Mouse (Mus musculus) erythroid progenitor cell, adult 5-6 weeks (primary cell): ENCODE data around the gene Zc2hc1c. TPM values are rescaled to one million over a fixed set of nuclear protein-coding genes. Genes with fewer than 3 reads are reported as not detected.

Experiments used
- ATAC-seq: replicated peaks from 2 replicates; pipeline ENCODE4 v1.8.0; 2016; ENCODE audit warnings: moderate number of reproducible peaks, mild to moderate bottlenecking, moderate TSS enrichment, inconsistent platforms; ENCODE audit not compliant: poor library complexity, low FRiP score, severe bottlenecking
- total RNA-seq, 2 experiments: library from RNA; stranded (forward) in 1 of 2; stranded (reverse) in 1 of 2; fragments of 150-400 nt in 1 of 2; fragments of 186-747, 209-891 nt in 1 of 2; gene quantifications; 2 replicates each; pipeline versions ENCODE4 v1.2.3 to v1.2.4; 2015 to 2017; ENCODE audit warnings: low replicate concordance in 2 of 2

Zc2hc1c gene
- total RNA-seq, 2 experiments from 2014 or later, result not detected

- no peak for ATAC-seq
Measured at GRCm38 (mm10) chr12:85308651-85309050, 20.3 kb downstream of the Zc2hc1c start.

GRCm38 (mm10) chr12:85330153-85330552 lies 41.8 kb downstream of the Zc2hc1c start:
- no peak for ATAC-seq

GRCm38 (mm10) chr12:85337567-85338311 lies 49.3 kb downstream of the Zc2hc1c start:
- no peak for ATAC-seq

- peak; percentile 56 for ATAC-seq
Measured at GRCm38 (mm10) chr12:85338815-85339214, 50.4 kb downstream of the Zc2hc1c start.

- peak; percentile 94 for ATAC-seq
Measured at GRCm38 (mm10) chr12:85339243-85339729, 50.9 kb downstream of the Zc2hc1c start, which contains the start of gene Nek9. Gene Nek9, minus strand, starts transcription at chr12:85339362.

GRCm38 (mm10) chr12:85339947-85340346 lies 51.6 kb downstream of the Zc2hc1c start:
- no peak for ATAC-seq

- no peak for ATAC-seq
Measured at GRCm38 (mm10) chr12:85341131-85341530, 52.7 kb downstream of the Zc2hc1c start.

GRCm38 (mm10) chr12:85342310-85342709 lies 53.9 kb downstream of the Zc2hc1c start:
- no peak for ATAC-seq

- no peak for ATAC-seq
Measured at GRCm38 (mm10) chr12:85344252-85344651, 55.9 kb downstream of the Zc2hc1c start.

- no peak for ATAC-seq
Measured at GRCm38 (mm10) chr12:85345559-85345958, 57.2 kb downstream of the Zc2hc1c start.

- no peak for ATAC-seq
Measured at GRCm38 (mm10) chr12:85346374-85346773, 58.0 kb downstream of the Zc2hc1c start.

- no peak for ATAC-seq
Measured at GRCm38 (mm10) chr12:85347196-85347595, 58.8 kb downstream of the Zc2hc1c start.

- no peak for ATAC-seq
Measured at GRCm38 (mm10) chr12:85348338-85348737, 59.9 kb downstream of the Zc2hc1c start.

Other genes with a start within 250 kb of the Zc2hc1c start
- 7.5 and 14.1 TPM in 2 replicates for gene Prox2, start 177.8 kb upstream of the Zc2hc1c start, total RNA-seq (2015; ENCODE audit: low replicate concordance)
- gene Prox2, start 177.8 kb upstream of the Zc2hc1c start, total RNA-seq (2017; ENCODE audit: low replicate concordance), result 6.0 and 21.6 TPM in 2 replicates
- 106 and 118 TPM in 2 replicates for gene Dlst, start 177.8 kb upstream of the Zc2hc1c start, total RNA-seq (2015; ENCODE audit: low replicate concordance)
- gene Dlst, start 177.8 kb upstream of the Zc2hc1c start, total RNA-seq (2017; ENCODE audit: low replicate concordance), result 181 and 293 TPM in 2 replicates
- not detected in 2 replicates for gene Rps6kl1, start 137.3 kb upstream of the Zc2hc1c start, total RNA-seq (2015; ENCODE audit: low replicate concordance)
- not detected in 2 replicates for gene Rps6kl1, start 137.3 kb upstream of the Zc2hc1c start, total RNA-seq (2017; ENCODE audit: low replicate concordance)
- not detected in 2 replicates for gene Pgf, start 110.8 kb upstream of the Zc2hc1c start, total RNA-seq (2015; ENCODE audit: low replicate concordance)
- gene Pgf, start 110.8 kb upstream of the Zc2hc1c start, total RNA-seq (2017; ENCODE audit: low replicate concordance), result 0.39 TPM in 1 of 2 replicates, not detected in the other
- gene Eif2b2, start 69.1 kb upstream of the Zc2hc1c start, total RNA-seq (2015; ENCODE audit: low replicate concordance), result 10.9 and 12.3 TPM in 2 replicates
- 30.0 and 48.4 TPM in 2 replicates for gene Eif2b2, start 69.1 kb upstream of the Zc2hc1c start, total RNA-seq (2017; ENCODE audit: low replicate concordance)
- 0.42 and 2.9 TPM in 2 replicates for gene Mlh3, start 18.0 kb upstream of the Zc2hc1c start, total RNA-seq (2015; ENCODE audit: low replicate concordance)
- gene Mlh3, start 18.0 kb upstream of the Zc2hc1c start, total RNA-seq (2017; ENCODE audit: low replicate concordance), result 0.15 and 4.0 TPM in 2 replicates
- gene Acyp1, start 153 bp upstream of the Zc2hc1c start, total RNA-seq (2015; ENCODE audit: low replicate concordance), result 14.4 and 36.5 TPM in 2 replicates
- 13.9 TPM in 2 replicates for gene Acyp1, start 153 bp upstream of the Zc2hc1c start, total RNA-seq (2017; ENCODE audit: low replicate concordance)
- gene Nek9, start 50.8 kb downstream of the Zc2hc1c start, total RNA-seq (2015; ENCODE audit: low replicate concordance), result 9.0 and 17.2 TPM in 2 replicates
- 7.9 and 15.5 TPM in 2 replicates for gene Nek9, start 50.8 kb downstream of the Zc2hc1c start, total RNA-seq (2017; ENCODE audit: low replicate concordance)
- 85.9 and 101 TPM in 2 replicates for gene Tmed10, start 86.3 kb downstream of the Zc2hc1c start, total RNA-seq (2015; ENCODE audit: low replicate concordance)
- 65.6 and 71.7 TPM in 2 replicates for gene Tmed10, start 86.3 kb downstream of the Zc2hc1c start, total RNA-seq (2017; ENCODE audit: low replicate concordance)
- 25.2 and 32.7 TPM in 2 replicates for gene Fos, start 185.3 kb downstream of the Zc2hc1c start, total RNA-seq (2015; ENCODE audit: low replicate concordance)
- gene Fos, start 185.3 kb downstream of the Zc2hc1c start, total RNA-seq (2017; ENCODE audit: low replicate concordance), result 14.2 and 21.3 TPM in 2 replicates